ENCODE assay signal across 8 mouse cellular contexts in genomic region chr3:147063578-147064442, GRCm38 (mm10).
DNase-seq lines count a peak whose midpoint lies in the region; ATAC-seq and TF ChIP-seq lines count a peak whose summit lies in the region.
"Had no signal": no experiment of that assay in that cellular context is flagged by ENCODE, and none has a peak within 500 bp of the region (broad histone marks: within the 10 kb centered on the region; RNA-seq: fewer than 3 reads in every experiment).

No protein-coding gene starts in this region.

- TF ChIP-seq CTCF in forebrain, postnatal 0 days (IDR thresholded peaks at IDR 0.05; ENCODE audit: low read depth), result no peak
- no peak for TF ChIP-seq CTCF in layer of hippocampus, adult 2 months (conservative IDR thresholded peaks at IDR 0.05)
- no peak for TF ChIP-seq CTCF in thymus, adult 2 months (IDR thresholded peaks at IDR 0.05; ENCODE audit: borderline replicate concordance, control insufficient read depth, extremely low read depth, insufficient read depth, low read length, poor library complexity)

- H3K27me3 ChIP-seq in midbrain, embryonic 12.5 days, result no peaks in the 10 kb centered on the region
- H3K27me3 ChIP-seq in midbrain, embryonic 11.5 days (ENCODE audit: control insufficient read depth, insufficient read depth, low read length), result no peaks in the 10 kb centered on the region
- H3K27me3 ChIP-seq in forebrain, postnatal 0 days (ENCODE audit: insufficient read depth, low read length), result no peaks in the 10 kb centered on the region
- no peaks in the 10 kb centered on the region for H3K27me3 ChIP-seq in stomach, embryonic 14.5 days (ENCODE audit: control insufficient read depth, insufficient read depth, low read length)
- no peaks in the 10 kb centered on the region for H3K27me3 ChIP-seq in thymus, adult 2 months (ENCODE audit: control insufficient read depth, insufficient read depth, low read length)

- no peak for TF ChIP-seq POLR2A in thymus, adult 2 months (IDR thresholded peaks at IDR 0.05; ENCODE audit: control insufficient read depth, extremely low read depth, insufficient read depth, low read length, poor library complexity)

- no peaks in the 10 kb centered on the region for H3K9me3 ChIP-seq in midbrain, embryonic 12.5 days
- H3K9me3 ChIP-seq in midbrain, embryonic 11.5 days (ENCODE audit: control insufficient read depth, low read length), result no peaks in the 10 kb centered on the region
- H3K9me3 ChIP-seq in forebrain, postnatal 0 days (ENCODE audit: low read length), result no peaks in the 10 kb centered on the region
- H3K9me3 ChIP-seq in stomach, embryonic 14.5 days (ENCODE audit: control insufficient read depth, low read depth, low read length), result no peaks in the 10 kb centered on the region

- peaks cover 8% of the 10 kb centered on the region; the same call in 1 of the 2 replicates for H3K4me1 ChIP-seq in midbrain, embryonic 12.5 days
- H3K4me1 ChIP-seq in midbrain, embryonic 11.5 days (ENCODE audit: control insufficient read depth, insufficient read depth, low read length), result no peaks in the 10 kb centered on the region
- no peaks in the 10 kb centered on the region for H3K4me1 ChIP-seq in forebrain, postnatal 0 days (ENCODE audit: insufficient read depth)
- H3K4me1 ChIP-seq in stomach, embryonic 14.5 days (ENCODE audit: control insufficient read depth, insufficient read depth, low read length), result no peaks in the 10 kb centered on the region
- H3K4me1 ChIP-seq in thymus, adult 2 months (replicated peaks; ENCODE audit: control insufficient read depth, insufficient read depth, low read length), result no peaks in the 10 kb centered on the region

- 78% methylated on average over 16 of the region's 16 CpGs for WGBS in midbrain, embryonic 12.5 days
- 80% methylated on average over 16 of the region's 16 CpGs for WGBS in midbrain, embryonic 11.5 days
- WGBS in forebrain, postnatal 0 days, result 23% methylated on average over 16 of the region's 16 CpGs
- 76% methylated on average over 16 of the region's 16 CpGs for WGBS in stomach, embryonic 14.5 days
- WGBS in thymus, adult 2 months, result 78% methylated on average over 16 of the region's 16 CpGs

- H3K27ac ChIP-seq in midbrain, embryonic 12.5 days (replicated peaks), result no peak overlapping the region
- no peak overlapping the region for H3K27ac ChIP-seq in midbrain, embryonic 11.5 days (ENCODE audit: low read depth, low read length)
- H3K27ac ChIP-seq in forebrain, postnatal 0 days (ENCODE audit: low read depth, low read length), result no peak overlapping the region
- no peak overlapping the region for H3K27ac ChIP-seq in stomach, embryonic 14.5 days (ENCODE audit: low read length)
- H3K27ac ChIP-seq in layer of hippocampus, adult 2 months, result no peak overlapping the region
- H3K27ac ChIP-seq in thymus, adult 2 months (ENCODE audit: control insufficient read depth, insufficient read depth, low read length), result no peak overlapping the region
- H3K27ac ChIP-seq: left cerebral cortex, adult 2 months had no signal

- DNase-seq in midbrain, embryonic 11.5 days (ENCODE audit: low spot score, missing footprints), result no peak
- peak; percentile 73 for DNase-seq in forebrain, postnatal 0 days
- peak; percentile 31 to 66 for DNase-seq in left cerebral cortex, postnatal 25 days (ENCODE audit: low spot score in 2 of 2)
- DNase-seq in layer of hippocampus, adult 2 months (ENCODE audit: low spot score in 2 of 2), result no peak
- no peak for DNase-seq in thymus, adult 2 months

- ATAC-seq in midbrain, embryonic 12.5 days (ENCODE audit: low FRiP score, low read depth), result peak; percentile 66
- ATAC-seq in midbrain, embryonic 11.5 days (ENCODE audit: low FRiP score), result no peak
- peak; percentile 80 for ATAC-seq in forebrain, postnatal 0 days
- ATAC-seq in stomach, embryonic 14.5 days (ENCODE audit: insufficient number of reproducible peaks, insufficient read depth, low FRiP score, low read depth), result peak; percentile 56; the same call in 1 of the 2 replicates

- no peak overlapping the region for H3K4me2 ChIP-seq in midbrain, embryonic 12.5 days (replicated peaks)
- H3K4me2 ChIP-seq in midbrain, embryonic 11.5 days, result no peak overlapping the region
- no peak overlapping the region for H3K4me2 ChIP-seq in forebrain, postnatal 0 days (ENCODE audit: low read depth)
- H3K4me2 ChIP-seq in stomach, embryonic 14.5 days (replicated peaks; ENCODE audit: low read depth, low read length), result no peak overlapping the region

- H3K36me3 ChIP-seq in midbrain, embryonic 12.5 days, result no peaks in the 10 kb centered on the region
- no peaks in the 10 kb centered on the region for H3K36me3 ChIP-seq in midbrain, embryonic 11.5 days (ENCODE audit: control insufficient read depth, insufficient read depth, low read length)
- H3K36me3 ChIP-seq in forebrain, postnatal 0 days (ENCODE audit: insufficient read depth), result no peaks in the 10 kb centered on the region
- H3K36me3 ChIP-seq in stomach, embryonic 14.5 days (ENCODE audit: control insufficient read depth, insufficient read depth, low read length), result no peaks in the 10 kb centered on the region
- H3K36me3 ChIP-seq in thymus, adult 2 months (ENCODE audit: control insufficient read depth, insufficient read depth, low read length), result no peaks in the 10 kb centered on the region

- no peak overlapping the region for H3K9ac ChIP-seq in midbrain, embryonic 12.5 days (replicated peaks)
- no peak overlapping the region for H3K9ac ChIP-seq in midbrain, embryonic 11.5 days (ENCODE audit: low read length)
- H3K9ac ChIP-seq in forebrain, postnatal 0 days, result no peak overlapping the region
- H3K9ac ChIP-seq in stomach, embryonic 14.5 days (replicated peaks; ENCODE audit: low read depth, low read length), result no peak overlapping the region

- intact Hi-C loops in left cerebral cortex, postnatal 25 days (cut with DNase I), result no loop called here

- no peak overlapping the region for H3K4me3 ChIP-seq in midbrain, embryonic 12.5 days
- no peak overlapping the region for H3K4me3 ChIP-seq in midbrain, embryonic 11.5 days (ENCODE audit: low read depth, low read length)
- H3K4me3 ChIP-seq in forebrain, postnatal 0 days (ENCODE audit: low read depth, low read length), result no peak overlapping the region
- H3K4me3 ChIP-seq in stomach, embryonic 14.5 days (ENCODE audit: low read depth, low read length), result no peak overlapping the region
- no peak overlapping the region for H3K4me3 ChIP-seq in layer of hippocampus, adult 2 months
- H3K4me3 ChIP-seq in thymus, adult 2 months (ENCODE audit: control insufficient read depth, insufficient read depth, low read length), result no peak overlapping the region
- H3K4me3 ChIP-seq: left cerebral cortex, adult 2 months had no signal

Comparison
In these comparisons a context has a peak if more than half of its experiments do, and no peak if none do; other contexts are left out.
1. DNase-seq: peak in forebrain, postnatal 0 days (single experiment) and left cerebral cortex, postnatal 25 days (2 of 2); none in midbrain, embryonic 11.5 days (single experiment), layer of hippocampus, adult 2 months (0 of 2) and thymus, adult 2 months (single experiment).